Mouse (Mus musculus): ENCODE data around the gene E2f4.
"Not testable (repeated sequence)": the region's sequence is repeated elsewhere in the genome, so short reads cannot be mapped to it uniquely, and the experiment has no call there.

GRCm38 (mm10) chr8:105291802-105292201 lies 5.7 kb upstream of the E2f4 start:
- not testable (repeated sequence) for TF ChIP-seq GABPA (IDR thresholded peaks at IDR 0.05; ENCODE audit: insufficient replicate concordance, low read depth, low read length); JUND (conservative IDR thresholded peaks at IDR 0.05; ENCODE audit: low read depth, low read length); POLR2A (IDR thresholded peaks at IDR 0.05; ENCODE audit: low read depth, low read length); EP300 (IDR thresholded peaks at IDR 0.05; ENCODE audit: low read length); ZKSCAN1 (IDR thresholded peaks at IDR 0.05; ENCODE audit: borderline replicate concordance, low read depth, low read length); NRF1 (IDR thresholded peaks at IDR 0.05; ENCODE audit: low read depth, low read length)
- TF ChIP-seq CTCF (conservative IDR thresholded peaks at IDR 0.05 in 1 of 2, IDR thresholded peaks at IDR 0.05 in 1 of 2; ENCODE audit: low read depth in 2 of 2, low read length in 2 of 2), result peak in 1 of 2 experiments; percentile 42; a peak in 2 of 4 replicates

Data from CH12.LX (cell line).